Mouse (Mus musculus) heart, adult 2 months (tissue): ENCODE data around the gene Rbbp5. TPM values are rescaled to one million over a fixed set of nuclear protein-coding genes. Genes with fewer than 3 reads are reported as not detected.
A peak's percentile ranks its signal among the peaks of the same experiment; 100 is the strongest.

Source experiments
- DNase-seq, 2 experiments: peaks; one replicate each; pipeline ENCODE4 v3.0.0; 2021
- H3K27ac ChIP-seq: fragments of 200-600 bp; 2 replicates; pipeline ENCODE4 v1.8.1; 2022
- H3K27me3 ChIP-seq: fragments of 200-500 bp; 2 replicates; pipeline ENCODE4 v1.6.1; 2012; ENCODE audit warnings: mild to moderate bottlenecking, low read length, inconsistent platforms, mixed read lengths; ENCODE audit not compliant: control insufficient read depth, insufficient read depth
- H3K36me3 ChIP-seq: fragments of 200-500 bp; 2 replicates; pipeline ENCODE4 v1.6.1; 2012; ENCODE audit warnings: low read length, inconsistent platforms; ENCODE audit not compliant: control insufficient read depth, insufficient read depth
- H3K4me1 ChIP-seq: fragments of 200-500 bp; 2 replicates; pipeline ENCODE4 v1.6.1; 2011; ENCODE audit warnings: low read length; ENCODE audit not compliant: control insufficient read depth, insufficient read depth
- H3K4me3 ChIP-seq: fragments of 200-600 bp; 2 replicates; pipeline ENCODE4 v1.8.1; 2022
- H3K79me2 ChIP-seq: fragments of 200-500 bp; replicated peaks from 2 replicates; pipeline ENCODE4 v1.6.1; 2012; ENCODE audit warnings: mild to moderate bottlenecking, inconsistent platforms, low read length, moderate library complexity, mixed read lengths; ENCODE audit not compliant: control insufficient read depth, insufficient read depth
- H3K9ac ChIP-seq: fragments of 200-500 bp; 2 replicates; pipeline ENCODE4 v1.6.1; 2012; ENCODE audit warnings: low read depth, mild to moderate bottlenecking, control low read depth, inconsistent platforms, low read length, mixed read lengths
- CTCF ChIP-seq: fragments of 200-600 bp; IDR thresholded peaks from 2 replicates; pipeline ENCODE4 v1.8.1; 2022; ENCODE audit warnings: antibody characterized with exemption, mild to moderate bottlenecking, moderate library complexity
- EP300 ChIP-seq: fragments of 200-500 bp; IDR thresholded peaks from 2 replicates; pipeline ENCODE4 v1.6.1; 2011; ENCODE audit warnings: low read depth, low read length, control low read depth; ENCODE audit not compliant: insufficient read depth
- POLR2A ChIP-seq: fragments of 200-500 bp; IDR thresholded peaks from 2 replicates; pipeline ENCODE4 v1.6.1; 2011; ENCODE audit warnings: mild to moderate bottlenecking, low read depth, low read length, control low read depth; ENCODE audit not compliant: insufficient read depth
- WGBS: fragments of 180-500 bp; shearing (Covaris S2); methylation state at CpG from one replicate; pipeline ENCODE4 v1.1.7; 2018; 5-methylcytosine and 5-hydroxymethylcytosine counted together
- intact Hi-C: fragments of 180-260 bp; cut with DNase I; formaldehyde crosslinking; loops from one replicate; pipeline ENCODE4 v1.15.1; 2025
- polyA plus RNA-seq: library from polyadenylated mRNA; depleted of rRNA; stranded (reverse); fragments of >200 nt; gene quantifications from 2 replicates; pipeline ENCODE4 v1.2.3, GENCODE M21; 2012
- total RNA-seq, 2 experiments: library from RNA; stranded (reverse); gene quantifications; 2 replicates each; pipeline ENCODE4 v1.2.3; 2021

Rbbp5 gene
- total and polyA plus RNA-seq, 3 experiments: 16.7 to 24.5 (median 21.6) TPM

- peaks cover 4% of the 10 kb centered on the region for H3K4me1 ChIP-seq
- DNase-seq: peak in 1 of 2 experiments; percentile 27
- no peaks in the 10 kb centered on the region for H3K27me3 ChIP-seq
- peak overlapping the region; percentile 91 for H3K9ac ChIP-seq
- peaks cover 2% of the 10 kb centered on the region; the same call in 1 of the 2 replicates for H3K79me2 ChIP-seq
- TF ChIP-seq CTCF (no peak), EP300 (no peak), POLR2A (no peak)
- peak overlapping the region; percentile 92 for H3K27ac ChIP-seq
- 4% methylated on average over 9 of the region's 9 CpGs for WGBS
- intact Hi-C loops: loop anchor here (5.0 kb wide), 1 partner anchor 39 kb away; no protein-coding TSS in a partner anchor
- no peaks in the 10 kb centered on the region; the same call in none of the 2 replicates for H3K36me3 ChIP-seq
- H3K4me3 ChIP-seq: peak overlapping the region; percentile 96
Observed at GRCm38 (mm10) chr1:132476575-132476927, 614 bp upstream of the Rbbp5 start.

- no peaks in the 10 kb centered on the region; the same call in none of the 2 replicates for H3K36me3 ChIP-seq
- no peak overlapping the region for H3K27ac ChIP-seq
- no peaks in the 10 kb centered on the region for H3K27me3 ChIP-seq
- peaks cover 4% of the 10 kb centered on the region for H3K4me1 ChIP-seq
- no peak for DNase-seq
- no peak overlapping the region for H3K4me3 ChIP-seq
- 80% methylated on average over 1 of the region's 1 CpGs for WGBS
- no peak for TF ChIP-seq CTCF
- TF ChIP-seq EP300: no peak
- TF ChIP-seq POLR2A: no peak
- H3K9ac ChIP-seq: no peak overlapping the region
- peaks cover 4% of the 10 kb centered on the region; the same call in 1 of the 2 replicates for H3K79me2 ChIP-seq
- intact Hi-C loops: loop anchor here (2.0 to 5.0 kb wide), 2 partner anchors 42 to 113 kb away; no protein-coding TSS in a partner anchor
Observed at GRCm38 (mm10) chr1:132479438-132479837, 2.3 kb downstream of the Rbbp5 start.

GRCm38 (mm10) chr1:132481619-132482018, 4.5 kb downstream of the Rbbp5 start:
- Histone ChIP-seq H3K27ac (no peak overlapping the region), H3K79me2 (peaks cover 5% of the 10 kb centered on the region), H3K9ac (no peak overlapping the region), H3K4me3 (no peak overlapping the region), H3K4me1 (peaks cover 2% of the 10 kb centered on the region), H3K27me3 (no peaks in the 10 kb centered on the region), H3K36me3 (peaks cover under 1% of the 10 kb centered on the region)
- TF ChIP-seq POLR2A (no peak), CTCF (no peak), EP300 (no peak)
- DNase-seq: no peak
- 93% methylated on average over 2 of the region's 2 CpGs for WGBS
- intact Hi-C loops: no loop called here

GRCm38 (mm10) chr1:132483234-132483633, 6.1 kb downstream of the Rbbp5 start:
- H3K4me3 ChIP-seq: no peak overlapping the region
- H3K27me3 ChIP-seq: no peaks in the 10 kb centered on the region; the same call in 1 of the 2 replicates
- H3K79me2 ChIP-seq: peaks cover 7% of the 10 kb centered on the region
- TF ChIP-seq POLR2A: no peak
- no peak for TF ChIP-seq EP300
- no peak for TF ChIP-seq CTCF
- no peak overlapping the region for H3K9ac ChIP-seq
- no peak for DNase-seq
- peaks cover 3% of the 10 kb centered on the region for H3K36me3 ChIP-seq
- peaks cover 2% of the 10 kb centered on the region for H3K4me1 ChIP-seq
- no peak overlapping the region for H3K27ac ChIP-seq
- 82% methylated on average over 3 of the region's 3 CpGs for WGBS
- intact Hi-C loops: no loop called here

- H3K9ac ChIP-seq: no peak overlapping the region
- no peaks in the 10 kb centered on the region; the same call in 1 of the 2 replicates for H3K4me1 ChIP-seq
- 94% methylated on average over 6 of the region's 6 CpGs for WGBS
- H3K27me3 ChIP-seq: no peaks in the 10 kb centered on the region; the same call in 1 of the 2 replicates
- TF ChIP-seq CTCF: no peak
- TF ChIP-seq POLR2A: no peak
- TF ChIP-seq EP300: no peak
- no peak for DNase-seq
- peaks cover 7% of the 10 kb centered on the region for H3K79me2 ChIP-seq
- intact Hi-C loops: no loop called here
- no peak overlapping the region for H3K27ac ChIP-seq
- peaks cover 3% of the 10 kb centered on the region for H3K36me3 ChIP-seq
- H3K4me3 ChIP-seq: no peak overlapping the region
Observed at GRCm38 (mm10) chr1:132483759-132484158, 6.6 kb downstream of the Rbbp5 start.

GRCm38 (mm10) chr1:132500535-132500934, 23.4 kb downstream of the Rbbp5 start:
- no peak overlapping the region for H3K27ac ChIP-seq
- no peak for DNase-seq
- H3K27me3 ChIP-seq: no peaks in the 10 kb centered on the region
- 87% methylated on average over 2 of the region's 2 CpGs for WGBS
- no peaks in the 10 kb centered on the region; the same call in 1 of the 2 replicates for H3K36me3 ChIP-seq
- H3K9ac ChIP-seq: no peak overlapping the region
- TF ChIP-seq POLR2A (no peak), CTCF (no peak), EP300 (no peak)
- no peak overlapping the region for H3K4me3 ChIP-seq
- no peaks in the 10 kb centered on the region for H3K4me1 ChIP-seq
- no peaks in the 10 kb centered on the region for H3K79me2 ChIP-seq
- intact Hi-C loops: no loop called here

- H3K4me3 ChIP-seq: no peak overlapping the region
- WGBS: 95% methylated on average over 5 of the region's 5 CpGs
- H3K4me1 ChIP-seq: no peaks in the 10 kb centered on the region
- H3K36me3 ChIP-seq: no peaks in the 10 kb centered on the region; the same call in 1 of the 2 replicates
- DNase-seq: no peak
- TF ChIP-seq EP300: no peak
- no peak for TF ChIP-seq POLR2A
- TF ChIP-seq CTCF: no peak
- H3K27me3 ChIP-seq: no peaks in the 10 kb centered on the region
- H3K9ac ChIP-seq: no peak overlapping the region
- H3K79me2 ChIP-seq: no peaks in the 10 kb centered on the region
- H3K27ac ChIP-seq: no peak overlapping the region
- intact Hi-C loops: no loop called here
Observed at GRCm38 (mm10) chr1:132505155-132505554, 28.0 kb downstream of the Rbbp5 start.
